Mouse (Mus musculus): ENCODE results near the gene Sorl1.

The Sorl1 gene

GRCm38 (mm10) chr9:41929986-41930385 is 194.1 kb downstream of the Sorl1 start:
- no peak for TF ChIP-seq GATA4 (IDR thresholded peaks at IDR 0.05; ENCODE audit: insufficient replicate concordance, low read length)

- no peak for TF ChIP-seq GATA4 (IDR thresholded peaks at IDR 0.05; ENCODE audit: insufficient replicate concordance, low read length)
Measured at GRCm38 (mm10) chr9:41925721-41926120, 198.4 kb downstream of the Sorl1 start.

DNA sequence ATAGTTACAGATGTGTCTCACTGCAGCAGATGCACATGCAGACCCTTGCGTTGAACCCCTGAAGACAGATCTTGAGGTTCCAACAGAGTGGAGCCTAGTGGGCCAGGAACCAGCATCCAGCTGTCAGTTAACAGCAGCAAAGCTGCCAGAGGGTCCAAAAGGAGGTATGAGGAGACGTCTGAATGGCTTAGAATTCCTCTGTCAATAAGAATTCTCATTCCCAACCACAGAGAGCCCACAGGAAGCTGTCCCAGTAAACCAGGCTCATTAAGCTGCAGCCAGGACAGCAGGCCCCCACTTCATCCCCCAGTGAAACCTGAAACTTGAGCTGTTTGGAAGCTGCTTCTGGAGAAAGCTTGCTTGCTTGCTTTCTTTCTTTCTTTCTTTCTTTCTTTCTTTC is 200.0 kb downstream of the Sorl1 start:
- TF ChIP-seq GATA4 (IDR thresholded peaks at IDR 0.05; ENCODE audit: insufficient replicate concordance, low read length), result no peak

GRCm38 (mm10) chr9:41922416-41922815 is 201.7 kb downstream of the Sorl1 start:
- TF ChIP-seq GATA4 (IDR thresholded peaks at IDR 0.05; ENCODE audit: insufficient replicate concordance, low read length), result no peak

GRCm38 (mm10) chr9:41918657-41919380 is 205.3 kb downstream of the Sorl1 start:
- TF ChIP-seq GATA4 (IDR thresholded peaks at IDR 0.05; ENCODE audit: insufficient replicate concordance, low read length), result no peak

DNA sequence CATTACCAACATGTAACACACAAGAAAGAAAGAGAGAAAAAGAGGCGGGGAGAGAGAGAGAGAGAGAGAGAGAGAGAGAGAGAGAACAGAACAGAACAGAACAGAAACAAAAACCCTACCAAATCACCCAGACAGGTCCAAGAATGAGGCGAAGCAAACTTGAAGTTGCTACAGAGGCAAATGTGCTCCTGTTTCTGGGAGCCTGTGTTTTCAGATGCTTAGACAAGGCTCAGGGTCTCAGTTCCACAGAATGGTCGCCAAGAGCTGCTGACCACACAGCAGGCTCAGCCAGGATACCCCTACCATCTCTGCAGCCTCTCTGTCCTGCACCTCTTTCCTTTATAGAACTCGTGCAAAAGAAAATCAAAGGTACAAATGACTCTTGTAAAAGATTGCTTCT is 205.9 kb downstream of the Sorl1 start:
- no peak for TF ChIP-seq GATA4 (IDR thresholded peaks at IDR 0.05; ENCODE audit: insufficient replicate concordance, low read length)

DNA sequence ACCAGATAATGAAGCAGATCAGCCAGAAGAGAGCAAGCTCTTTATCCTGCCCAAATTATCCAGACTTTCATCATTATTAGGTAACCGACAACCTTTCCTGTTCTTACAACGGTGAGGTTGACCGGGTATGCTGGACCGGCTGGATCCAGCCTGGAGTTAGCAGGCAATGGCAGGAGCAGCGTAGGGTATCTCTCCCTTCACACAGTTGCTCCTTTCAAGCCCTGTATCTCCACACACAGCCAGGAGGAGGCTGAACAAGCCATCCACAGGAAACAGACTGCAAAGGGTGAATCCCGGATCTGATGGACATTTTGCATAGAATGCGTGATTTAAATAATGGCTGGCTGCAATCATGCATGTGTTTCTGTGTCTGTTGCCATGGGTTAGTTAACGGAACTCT is 208.5 kb downstream of the Sorl1 start:
- no peak for TF ChIP-seq GATA4 (IDR thresholded peaks at IDR 0.05; ENCODE audit: insufficient replicate concordance, low read length)

Data from liver, adult (tissue).